Mouse (Mus musculus) neutrophil, adult 65 days (primary cell): ENCODE data around the gene Tmem200c. TPM values are rescaled to one million over a fixed set of nuclear protein-coding genes. Genes with fewer than 3 reads are reported as not detected.

Experiments used
- total RNA-seq: library from RNA; stranded (reverse); gene quantifications from 2 replicates; pipeline ENCODE4 v1.2.4, GENCODE M21; 2023

The Tmem200c gene
- not detected in 2 replicates for total RNA-seq

DNA sequence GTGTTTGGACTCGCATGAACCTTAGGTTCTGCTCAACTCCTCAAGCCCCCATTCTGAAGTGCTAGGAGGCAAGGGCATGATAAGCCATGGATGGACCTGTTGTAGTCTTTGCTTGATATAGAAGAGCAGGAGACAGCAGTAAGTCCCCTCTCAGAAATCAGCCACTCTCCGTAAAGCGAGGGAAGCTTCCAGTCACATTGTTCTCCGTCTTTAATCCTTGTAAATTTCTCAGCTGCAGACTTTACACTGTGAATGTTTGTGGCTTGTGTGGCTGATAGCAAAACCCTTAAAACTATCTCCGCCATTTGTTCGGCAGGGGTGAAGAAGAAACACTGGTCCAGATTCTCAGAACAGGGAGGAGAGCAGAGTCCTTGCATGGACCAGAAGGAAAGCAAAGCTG is at the start of gene Tmem200c:
Gene Tmem200c, plus strand, starts transcription at position 301 of the 400 bp plus-strand sequence.

Other genes with a start within 250 kb of the Tmem200c start
- 0.57 and 0.75 TPM in 2 replicates for gene Epb41l3, start 249.1 kb downstream of the Tmem200c start, total RNA-seq